Mouse (Mus musculus) limb, embryonic 14.5 days (tissue): ENCODE measurements at regions not wholly inside any gene's neighbourhood (a gene's known extent, or its start where the extent isn't known, plus 50 kb on each side); places are given as distances from the start of the nearest gene placed in this dataset.

ENCODE experiments used
- ATAC-seq: fragments of 200-750 bp; cut with Nextera tagmentation; 2 replicates; pipeline ENCODE4 v1.8.0; 2017; ENCODE audit warnings: low read depth, moderate number of reproducible peaks, moderate TSS enrichment; ENCODE audit not compliant: low FRiP score
- DNase-seq: peaks from one replicate; pipeline ENCODE4 v3.0.0-alpha.2; 2015; ENCODE audit warnings: low spot score
- H3K27ac ChIP-seq: fragments of 300-500 bp; sonication (generic); replicated peaks from 2 replicates; pipeline ENCODE4 v1.5.1; 2014; ENCODE audit warnings: low read depth, mild to moderate bottlenecking, low read length, moderate library complexity, mixed read lengths
- H3K27me3 ChIP-seq: fragments of 300-500 bp; sonication (generic); 2 replicates; pipeline ENCODE4 v1.6.1; 2014; ENCODE audit warnings: low read length, mixed read lengths; ENCODE audit not compliant: control insufficient read depth, insufficient read depth
- H3K36me3 ChIP-seq: fragments of 300-500 bp; sonication (generic); 2 replicates; pipeline ENCODE4 v1.6.1; 2014; ENCODE audit warnings: mild to moderate bottlenecking, low read length, moderate library complexity, mixed read lengths; ENCODE audit not compliant: control insufficient read depth, insufficient read depth
- H3K4me1 ChIP-seq: fragments of 300-500 bp; sonication (generic); 2 replicates; pipeline ENCODE4 v1.6.1; 2014; ENCODE audit warnings: antibody characterized with exemption, low read length, mixed read lengths; ENCODE audit not compliant: control insufficient read depth, insufficient read depth
- H3K4me2 ChIP-seq: fragments of 300-500 bp; sonication (generic); replicated peaks from 2 replicates; pipeline ENCODE4 v1.6.1; 2014; ENCODE audit warnings: low read depth, mild to moderate bottlenecking, low read length, moderate library complexity; ENCODE audit not compliant: severe bottlenecking
- H3K4me3 ChIP-seq: fragments of 300-500 bp; sonication (generic); replicated peaks from 2 replicates; pipeline ENCODE4 v1.5.1; 2014; ENCODE audit warnings: low read length
- H3K9ac ChIP-seq: fragments of 300-500 bp; sonication (generic); 2 replicates; pipeline ENCODE4 v1.6.1; 2014; ENCODE audit warnings: mild to moderate bottlenecking, low read depth, low read length, moderate library complexity; ENCODE audit not compliant: severe bottlenecking
- H3K9me3 ChIP-seq: fragments of 300-500 bp; sonication (generic); 2 replicates; pipeline ENCODE4 v1.6.1; 2016; ENCODE audit warnings: low read length; ENCODE audit not compliant: control insufficient read depth
- POLR2A ChIP-seq: fragments of 200-500 bp; IDR thresholded peaks from 2 replicates; pipeline ENCODE4 v1.8.0; 2012; ENCODE audit warnings: inconsistent platforms, mild to moderate bottlenecking, moderate library complexity, borderline replicate concordance; ENCODE audit not compliant: insufficient read depth, insufficient read length; ENCODE audit errors: extremely low read depth
- WGBS: fragments of 180-500 bp; shearing (Covaris S2); extraction: QIAGEN DNeasy Blood & Tissue Kit; methylation state at CpG from one replicate; pipeline ENCODE4 v1.1.7; 2014; 5-methylcytosine and 5-hydroxymethylcytosine counted together

DNA sequence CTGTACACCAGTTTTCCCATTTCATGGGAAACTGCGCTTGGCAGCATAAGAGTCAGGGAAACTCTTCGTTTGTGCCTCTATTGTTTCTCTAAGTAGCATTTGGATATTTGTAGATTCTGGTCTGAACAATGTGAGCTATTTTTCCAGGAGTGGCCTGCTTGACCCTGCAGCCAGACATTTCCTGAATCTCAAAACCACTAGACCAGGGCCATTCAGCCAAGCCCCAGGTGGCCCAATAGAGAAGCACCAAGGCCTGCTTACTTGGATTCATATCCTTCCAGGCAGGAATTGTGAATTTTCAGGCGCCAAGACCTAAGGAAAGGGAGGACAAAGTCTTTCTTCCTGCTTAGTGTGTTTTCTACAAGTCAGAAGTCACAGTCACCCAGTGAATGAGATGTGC, 85.9 kb upstream of the Hs3st1 start:
- no peak for TF ChIP-seq POLR2A
- no peak overlapping the region for H3K9ac ChIP-seq

GRCm38 (mm10) chr5:39840576-39840975, 85.3 kb upstream of the Hs3st1 start:
- no peak overlapping the region for H3K4me3 ChIP-seq
- no peaks in the 10 kb centered on the region for H3K9me3 ChIP-seq
- no peak overlapping the region for H3K9ac ChIP-seq
- WGBS = 86% methylated on average over 4 of the region's 4 CpGs
- no peaks in the 10 kb centered on the region for H3K36me3 ChIP-seq
- H3K27ac ChIP-seq = no peak overlapping the region
- no peak overlapping the region for H3K4me2 ChIP-seq
- no peak for TF ChIP-seq POLR2A
- ATAC-seq (no peak), DNase-seq (no peak)
- no peaks in the 10 kb centered on the region for H3K4me1 ChIP-seq
- no peaks in the 10 kb centered on the region for H3K27me3 ChIP-seq

More for the DNA sequence above, 85.9 kb upstream of the Hs3st1 start:
- no peak overlapping the region for H3K27ac ChIP-seq
- 70% methylated on average over 3 of the region's 3 CpGs for WGBS
- H3K27me3 ChIP-seq = no peaks in the 10 kb centered on the region
- H3K9me3 ChIP-seq = no peaks in the 10 kb centered on the region
- H3K36me3 ChIP-seq = no peaks in the 10 kb centered on the region
- no peak for ATAC-seq
- H3K4me2 ChIP-seq = no peak overlapping the region
- no peak for DNase-seq
- H3K4me1 ChIP-seq = no peaks in the 10 kb centered on the region
- H3K4me3 ChIP-seq = no peak overlapping the region

DNA sequence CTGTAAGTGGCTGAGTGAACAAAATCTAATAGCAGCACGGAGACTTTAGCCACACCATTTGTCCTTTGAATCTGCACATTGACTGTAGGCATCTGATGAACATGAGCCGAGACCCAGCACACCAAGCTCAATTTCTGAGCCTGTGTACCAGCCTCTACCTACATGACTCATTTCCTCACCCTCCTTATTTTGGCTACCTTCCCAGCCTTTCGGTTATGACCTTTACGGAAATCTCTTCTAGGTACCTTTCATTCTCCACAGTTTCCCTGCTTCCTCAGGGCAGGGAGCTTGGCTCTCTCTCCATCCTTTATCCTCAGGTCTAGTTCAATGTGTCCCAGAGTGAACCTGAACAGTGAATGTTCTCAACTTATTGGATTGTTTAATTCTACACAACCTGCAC, 77.3 kb upstream of the Hs3st1 start:
- no peaks in the 10 kb centered on the region for H3K27me3 ChIP-seq
- no peak for TF ChIP-seq POLR2A
- H3K9ac ChIP-seq = no peak overlapping the region
- no peaks in the 10 kb centered on the region for H3K36me3 ChIP-seq
- no peak overlapping the region for H3K4me2 ChIP-seq
- ATAC-seq (no peak), DNase-seq (no peak)
- no peaks in the 10 kb centered on the region for H3K4me1 ChIP-seq
- no peak overlapping the region for H3K4me3 ChIP-seq
- no peaks in the 10 kb centered on the region for H3K9me3 ChIP-seq
- no peak overlapping the region for H3K27ac ChIP-seq
- 65% methylated on average over 4 of the region's 4 CpGs for WGBS

GRCm38 (mm10) chr5:39824680-39825079, 69.4 kb upstream of the Hs3st1 start:
- WGBS = 78% methylated on average over 2 of the region's 2 CpGs
- H3K4me1 ChIP-seq = no peaks in the 10 kb centered on the region

DNA sequence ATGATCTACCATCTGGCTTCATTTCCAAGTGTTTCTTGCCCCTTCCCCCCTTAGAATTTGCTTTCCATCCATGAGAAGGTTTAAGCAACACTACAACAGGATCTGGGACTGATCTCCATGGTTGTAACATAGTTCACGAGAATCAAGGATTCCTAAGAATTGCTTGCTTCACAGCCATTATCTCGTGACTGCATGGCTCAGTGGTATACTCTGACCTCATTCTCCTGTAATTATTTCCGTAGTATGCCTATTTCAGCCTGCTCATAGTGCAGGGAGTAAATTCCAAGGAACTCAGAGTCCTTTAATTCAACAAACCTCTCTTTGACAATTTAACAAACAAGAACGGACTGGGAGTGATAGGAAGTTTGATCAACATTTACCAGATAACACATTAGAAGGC, 51.4 kb upstream of the Hs3st1 start:
- H3K9me3 ChIP-seq = no peaks in the 10 kb centered on the region
- no peak for TF ChIP-seq POLR2A
- WGBS = 83% methylated on average over 4 of the region's 4 CpGs
- H3K4me1 ChIP-seq = no peaks in the 10 kb centered on the region
- no peak overlapping the region for H3K4me2 ChIP-seq
- H3K4me3 ChIP-seq = no peak overlapping the region
- no peak for DNase-seq
- no peak overlapping the region for H3K9ac ChIP-seq
- ATAC-seq = no peak
- no peaks in the 10 kb centered on the region for H3K36me3 ChIP-seq
- no peak overlapping the region for H3K27ac ChIP-seq
- no peaks in the 10 kb centered on the region for H3K27me3 ChIP-seq

More at GRCm38 (mm10) chr5:39824680-39825079, 69.4 kb upstream of the Hs3st1 start:
- H3K36me3 ChIP-seq = no peaks in the 10 kb centered on the region
- ATAC-seq (no peak), DNase-seq (no peak)
- H3K9ac ChIP-seq = no peak overlapping the region
- H3K27me3 ChIP-seq = no peaks in the 10 kb centered on the region
- no peaks in the 10 kb centered on the region for H3K9me3 ChIP-seq
- H3K27ac ChIP-seq = no peak overlapping the region
- no peak for TF ChIP-seq POLR2A
- no peak overlapping the region for H3K4me2 ChIP-seq
- H3K4me3 ChIP-seq = no peak overlapping the region
